ENCODE assay signal across 9 mouse cellular contexts in genomic region chr1:130508030-130508956, GRCm38 (mm10). TPM values are rescaled to one million over a fixed set of nuclear protein-coding genes. Genes with fewer than 3 reads are reported as not detected.
DNase-seq lines count a peak whose midpoint lies in the region; ATAC-seq lines count a peak whose summit lies in the region.
"Had no signal": no experiment of that assay in that cellular context is flagged by ENCODE, and none has a peak within 500 bp of the region (broad histone marks: within the 10 kb centered on the region; RNA-seq: fewer than 3 reads in every experiment).

No protein-coding gene starts in this region.

- no peaks in the 10 kb centered on the region for H3K27me3 ChIP-seq in limb, embryonic 13.5 days
- H3K27me3 ChIP-seq in stomach, embryonic 16.5 days (ENCODE audit: control insufficient read depth, insufficient read depth, low read length) = no peaks in the 10 kb centered on the region
- H3K27me3 ChIP-seq in hindbrain, embryonic 13.5 days = no peaks in the 10 kb centered on the region

- peak; percentile 27 for DNase-seq in thymus, postnatal 0 days (ENCODE audit: low spot score)
- no peak for DNase-seq in thymus, adult 18-20 months
- peak; percentile 35 for DNase-seq in c-Kit-positive CD71-positive TER-119-positive erythroid progenitor cells, embryonic 14.5 days (ENCODE audit: low spot score)
- no peak for DNase-seq in layer of hippocampus, adult 9-11 months
- DNase-seq: adrenal gland, adult 8-10 months; gastrocnemius, postnatal 36 days had no signal

- no peak for ATAC-seq in limb, embryonic 13.5 days (ENCODE audit: low FRiP score, low read depth)
- peak; percentile 24; the same call in 1 of the 2 replicates for ATAC-seq in stomach, embryonic 16.5 days (ENCODE audit: insufficient read depth, low FRiP score)
- no peak for ATAC-seq in hindbrain, embryonic 13.5 days (ENCODE audit: low FRiP score)

- peaks cover 36% of the 10 kb centered on the region for H3K4me1 ChIP-seq in limb, embryonic 13.5 days
- H3K4me1 ChIP-seq in stomach, embryonic 16.5 days (ENCODE audit: control insufficient read depth, insufficient read depth, low read length) = peaks cover 16% of the 10 kb centered on the region
- no peaks in the 10 kb centered on the region for H3K4me1 ChIP-seq in hindbrain, embryonic 13.5 days (replicated peaks)

- no peak overlapping the region for H3K9ac ChIP-seq in limb, embryonic 13.5 days
- no peak overlapping the region for H3K9ac ChIP-seq in stomach, embryonic 16.5 days (ENCODE audit: low read length)
- H3K9ac ChIP-seq in hindbrain, embryonic 13.5 days = no peak overlapping the region

- WGBS in limb, embryonic 13.5 days = 51% methylated on average over 6 of the region's 6 CpGs
- WGBS in stomach, embryonic 16.5 days = 56% methylated on average over 6 of the region's 6 CpGs
- WGBS in hindbrain, embryonic 13.5 days = 71% methylated on average over 6 of the region's 6 CpGs

- H3K27ac ChIP-seq in limb, embryonic 13.5 days = peak overlapping the region; percentile 64; the same call in 1 of the 2 replicates
- peak overlapping the region; percentile 80 for H3K27ac ChIP-seq in stomach, embryonic 16.5 days (ENCODE audit: low read length)
- H3K27ac ChIP-seq in hindbrain, embryonic 13.5 days = no peak overlapping the region

- H3K4me3 ChIP-seq in limb, embryonic 13.5 days = no peak overlapping the region
- no peak overlapping the region for H3K4me3 ChIP-seq in stomach, embryonic 16.5 days (replicated peaks; ENCODE audit: low read length)
- H3K4me3 ChIP-seq in hindbrain, embryonic 13.5 days = no peak overlapping the region

- H3K9me3 ChIP-seq in limb, embryonic 13.5 days = no peaks in the 10 kb centered on the region
- no peaks in the 10 kb centered on the region for H3K9me3 ChIP-seq in stomach, embryonic 16.5 days (replicated peaks; ENCODE audit: control insufficient read depth, low read length)
- no peaks in the 10 kb centered on the region for H3K9me3 ChIP-seq in hindbrain, embryonic 13.5 days

- H3K36me3 ChIP-seq in limb, embryonic 13.5 days = no peaks in the 10 kb centered on the region
- no peaks in the 10 kb centered on the region for H3K36me3 ChIP-seq in stomach, embryonic 16.5 days (ENCODE audit: control insufficient read depth, insufficient read depth, low read length)
- no peaks in the 10 kb centered on the region for H3K36me3 ChIP-seq in hindbrain, embryonic 13.5 days

- H3K4me2 ChIP-seq in limb, embryonic 13.5 days (replicated peaks) = no peak overlapping the region
- H3K4me2 ChIP-seq in stomach, embryonic 16.5 days (ENCODE audit: low read depth, low read length) = peak overlapping the region; percentile 4; the same call in 1 of the 2 replicates
- H3K4me2 ChIP-seq in hindbrain, embryonic 13.5 days = no peak overlapping the region

RNA-seq across cellular contexts. Expression of gene Cd55, which starts 45.7 kb away (rescaled TPM):
- polyA plus RNA-seq in thymus, postnatal 0 days (2015; fragmentation: Nextera tagmentation; extraction: Ambion mirVana) = 4.3 and 4.5 TPM in 2 replicates
- 5.0 and 6.1 TPM in 2 replicates for polyA plus RNA-seq in limb, embryonic 13.5 days (2015; fragmentation: Nextera tagmentation; extraction: Ambion mirVana)
- 53.9 and 55.3 TPM in 2 replicates for polyA plus RNA-seq in stomach, embryonic 16.5 days (2015; fragmentation: Nextera tagmentation; extraction: Ambion mirVana)
- polyA plus RNA-seq in hindbrain, embryonic 13.5 days (2015; fragmentation: Nextera tagmentation; extraction: Ambion mirVana) = 7.1 and 8.1 TPM in 2 replicates

Comparison
In these comparisons a context has a peak if more than half of its experiments do, and no peak if none do; other contexts are left out.
1. DNase-seq: peak in thymus, postnatal 0 days (single experiment) and c-Kit-positive CD71-positive TER-119-positive erythroid progenitor cells, embryonic 14.5 days (single experiment); none in thymus, adult 18-20 months (0 of 2) and layer of hippocampus, adult 9-11 months (single experiment).